Mouse (Mus musculus): ENCODE measurements at regions not wholly inside any gene's neighbourhood (a gene's known extent, or its start where the extent isn't known, plus 50 kb on each side); places are given as distances from the start of the nearest gene placed in this dataset.
A peak's percentile ranks its signal among the peaks of the same experiment; 100 is the strongest.
"Not testable (repeated sequence)": the region's sequence is repeated elsewhere in the genome, so short reads cannot be mapped to it uniquely, and the experiment has no call there.

GRCm38 (mm10) chrX:18960465-18960864 lies 499.3 kb upstream of the 4930578C19Rik start:
- no peak for DNase-seq (ENCODE audit: low read depth, low spot score)

GRCm38 (mm10) chrX:18942612-18943011 lies 481.4 kb upstream of the 4930578C19Rik start:
- no peak for DNase-seq (ENCODE audit: low read depth, low spot score)

GRCm38 (mm10) chrX:18933340-18933739 lies 472.1 kb upstream of the 4930578C19Rik start:
- DNase-seq (ENCODE audit: low read depth, low spot score): no peak

GRCm38 (mm10) chrX:18923084-18923483 lies 461.9 kb upstream of the 4930578C19Rik start:
- DNase-seq (ENCODE audit: low read depth, low spot score): no peak

GRCm38 (mm10) chrX:18921366-18922092 lies 460.3 kb upstream of the 4930578C19Rik start:
- no peak for DNase-seq (ENCODE audit: low read depth, low spot score)

- no peak for DNase-seq (ENCODE audit: low read depth, low spot score)
These were observed 421.6 kb upstream of the 4930578C19Rik start for GRCm38 (mm10) chrX:18882784-18883171.

- peak; percentile 2 for DNase-seq (ENCODE audit: low read depth, low spot score)
These were observed 421.0 kb upstream of the 4930578C19Rik start for GRCm38 (mm10) chrX:18882088-18882783.

GRCm38 (mm10) chrX:18875734-18876133 lies 414.5 kb upstream of the 4930578C19Rik start:
- no peak for DNase-seq (ENCODE audit: low read depth, low spot score)

GRCm38 (mm10) chrX:18874051-18874450 lies 412.9 kb upstream of the 4930578C19Rik start:
- no peak for DNase-seq (ENCODE audit: low read depth, low spot score)

GRCm38 (mm10) chrX:18838668-18839067 lies 377.5 kb upstream of the 4930578C19Rik start:
- DNase-seq (ENCODE audit: low read depth, low spot score): no peak

GRCm38 (mm10) chrX:18824971-18825370 lies 363.8 kb upstream of the 4930578C19Rik start:
- DNase-seq (ENCODE audit: low read depth, low spot score): not testable (repeated sequence)

GRCm38 (mm10) chrX:18814441-18814973 lies 353.3 kb upstream of the 4930578C19Rik start:
- DNase-seq (ENCODE audit: low read depth, low spot score): no peak
